Mouse (Mus musculus): Measurements from ENCODE around the gene Map2k3. TPM values are rescaled to one million over a fixed set of nuclear protein-coding genes. Genes with fewer than 3 reads are reported as not detected.

The Map2k3 gene
- polyA plus RNA-seq (2012; rRNA removed), result 35.8 and 44.1 TPM in 2 replicates

DNA sequence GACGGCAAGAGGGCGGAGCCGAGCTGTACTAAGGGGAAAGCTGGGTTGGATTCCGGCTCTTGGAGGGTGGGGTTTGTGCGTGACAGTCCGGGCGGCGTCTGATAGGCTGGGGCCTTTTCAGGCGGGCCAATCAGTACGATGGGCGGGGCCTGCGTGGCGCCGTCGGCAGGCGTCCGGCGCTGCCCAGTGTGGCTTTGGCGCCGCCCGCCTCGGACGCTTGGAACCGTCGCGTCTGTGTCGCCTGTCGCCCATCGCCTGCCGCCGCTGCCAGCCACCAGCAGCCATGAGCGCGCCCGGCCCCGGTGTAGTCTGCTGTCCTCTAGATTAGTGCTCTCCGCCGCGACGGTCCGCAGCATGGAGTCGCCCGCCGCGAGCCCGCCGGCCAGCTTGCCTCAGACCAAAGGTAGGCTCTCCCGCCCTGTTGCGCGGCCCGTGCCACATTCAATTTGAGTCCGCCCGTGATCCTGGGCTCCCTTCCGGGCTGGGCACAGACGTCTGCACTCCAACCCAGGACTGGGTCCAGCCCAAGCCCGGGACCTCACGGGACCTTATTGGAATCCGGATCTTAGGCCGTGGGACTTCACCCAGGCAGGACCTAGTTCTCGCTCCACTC, at the start of gene Map2k3:
Gene Map2k3, plus strand, starts transcription at position 165 of the 613 bp plus-strand sequence.

DNA sequence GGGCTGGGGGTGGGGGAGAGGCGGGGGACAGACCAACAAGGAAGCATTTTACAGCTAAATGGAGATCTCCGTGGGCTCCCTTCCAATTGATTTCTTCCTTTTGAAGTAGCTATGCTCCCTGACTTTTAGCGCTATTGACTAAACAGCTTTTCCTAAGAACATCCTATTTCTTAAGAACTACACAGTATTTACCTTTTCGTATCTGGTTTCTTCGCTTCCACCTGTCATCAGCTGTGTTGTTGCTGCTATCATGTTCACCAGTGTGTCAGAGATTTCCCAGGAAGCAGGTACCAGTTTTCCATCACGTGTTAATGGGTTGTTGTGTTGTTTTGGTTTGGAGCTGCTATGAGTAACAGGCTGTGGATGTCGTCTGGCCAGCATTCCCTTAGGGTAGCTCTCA, 17.3 kb upstream of the Map2k3 start, which contains the start of gene Natd1:
Gene Natd1, minus strand, starts transcription at position 260 of the 400 bp plus-strand sequence.

Other genes starting within 250 kb of the Map2k3 start
- 52.3 and 53.9 TPM in 2 replicates for gene Llgl1, start 232.3 kb upstream of the Map2k3 start, polyA plus RNA-seq (2012; rRNA removed)
- 282 and 308 TPM in 2 replicates for gene Flii, start 204.8 kb upstream of the Map2k3 start, polyA plus RNA-seq (2012; rRNA removed)
- gene Mief2, start 203.6 kb upstream of the Map2k3 start, polyA plus RNA-seq (2012; rRNA removed), result 17.8 and 23.9 TPM in 2 replicates
- gene Top3a, start 154.7 kb upstream of the Map2k3 start, polyA plus RNA-seq (2012; rRNA removed), result 6.1 and 6.6 TPM in 2 replicates
- 7.1 and 7.4 TPM in 2 replicates for gene Smcr8, start 154.5 kb upstream of the Map2k3 start, polyA plus RNA-seq (2012; rRNA removed)
- 25.7 and 26.4 TPM in 2 replicates for gene Shmt1, start 120.3 kb upstream of the Map2k3 start, polyA plus RNA-seq (2012; rRNA removed)
- 21.7 and 25.0 TPM in 2 replicates for gene Dhrs7b, start 101.4 kb upstream of the Map2k3 start, polyA plus RNA-seq (2012; rRNA removed)
- 72.2 and 80.5 TPM in 2 replicates for gene Tmem11, start 52.8 kb upstream of the Map2k3 start, polyA plus RNA-seq (2012; rRNA removed)
- 16.7 and 19.1 TPM in 2 replicates for gene Natd1, start 17.3 kb upstream of the Map2k3 start, polyA plus RNA-seq (2012; rRNA removed)
- gene Kcnj12, start 90.5 kb downstream of the Map2k3 start, polyA plus RNA-seq (2012; rRNA removed), result 1.9 and 2.2 TPM in 2 replicates
- gene Tnfrsf13b, start 194.7 kb downstream of the Map2k3 start, polyA plus RNA-seq (2012; rRNA removed), result 12.7 and 14.7 TPM in 2 replicates
- 30.5 and 36.4 TPM in 2 replicates for gene Usp22, start 243.0 kb downstream of the Map2k3 start, polyA plus RNA-seq (2012; rRNA removed)

All from colon, adult 2 months (tissue).